Mouse (Mus musculus) embryonic fibroblast, embryonic 13.5 days (primary cell): ENCODE measurements around the gene Gtsf2. TPM values are rescaled to one million over a fixed set of nuclear protein-coding genes. Genes with fewer than 3 reads are reported as not detected.
A peak's percentile ranks its signal among the peaks of the same experiment; 100 is the strongest.

Experiments used
- H3K27ac ChIP-seq: 2 replicates; pipeline ENCODE4 v1.5.1; 2012; ENCODE audit warnings: low read length, control low read depth, inconsistent platforms; ENCODE audit not compliant: insufficient read depth
- H3K4me1 ChIP-seq: 2 replicates; pipeline ENCODE4 v1.6.1; 2011; ENCODE audit warnings: low read length; ENCODE audit not compliant: control insufficient read depth, insufficient read depth
- H3K4me3 ChIP-seq: 2 replicates; pipeline ENCODE4 v1.5.1; 2011; ENCODE audit warnings: mild to moderate bottlenecking, control low read depth, low read length; ENCODE audit not compliant: insufficient read depth
- CTCF ChIP-seq: IDR thresholded peaks from 2 replicates; pipeline ENCODE4 v1.5.1; 2011; ENCODE audit warnings: mild to moderate bottlenecking, control low read depth, low read length, moderate library complexity, borderline replicate concordance; ENCODE audit not compliant: insufficient read depth
- POLR2A ChIP-seq: IDR thresholded peaks from 2 replicates; pipeline ENCODE4 v1.6.1; 2011; ENCODE audit warnings: low read depth, mild to moderate bottlenecking, control low read depth, low read length, moderate library complexity
- polyA plus RNA-seq: library from polyadenylated mRNA; stranded (reverse); fragments of >200 nt; gene quantifications from 2 replicates; pipeline ENCODE4 v1.2.4, GENCODE M21; 2011; ENCODE audit warnings: low read depth; ENCODE audit not compliant: missing spikeins, insufficient read length

Gtsf2 gene
- polyA plus RNA-seq, 1 experiment = not detected

- TF ChIP-seq CTCF = no peak
- no peak for TF ChIP-seq POLR2A
- Histone ChIP-seq H3K27ac (peak overlapping the region; percentile 88), H3K4me3 (no peak overlapping the region), H3K4me1 (peaks cover 8% of the 10 kb centered on the region)
These were observed 54.7 kb downstream of the Gtsf2 start for GRCm38 (mm10) chr15:103393577-103393976.

Other genes with a start within 250 kb of the Gtsf2 start
- 132 and 172 TPM in 2 replicates for gene Cbx5, start 208.7 kb downstream of the Gtsf2 start, polyA plus RNA-seq
- 509 and 719 TPM in 2 replicates for gene Hnrnpa1, start 208.0 kb downstream of the Gtsf2 start, polyA plus RNA-seq
- not detected in 2 replicates for gene Nfe2, start 190.1 kb downstream of the Gtsf2 start, polyA plus RNA-seq
- 141 and 143 TPM in 2 replicates for gene Copz1, start 175.8 kb downstream of the Gtsf2 start, polyA plus RNA-seq
- gene Gpr84, start 137.9 kb downstream of the Gtsf2 start, polyA plus RNA-seq = 0.40 TPM in 1 of 2 replicates, not detected in the other
- gene Zfp385a, start 108.4 kb downstream of the Gtsf2 start, polyA plus RNA-seq = 25.0 and 27.6 TPM in 2 replicates
- gene Itga5, start 81.7 kb downstream of the Gtsf2 start, polyA plus RNA-seq = 161 and 346 TPM in 2 replicates
- not detected in 2 replicates for gene Gtsf1, start 18.0 kb downstream of the Gtsf2 start, polyA plus RNA-seq
- gene Nckap1l, start 5.3 kb upstream of the Gtsf2 start, polyA plus RNA-seq = 0.33 and 2.1 TPM in 2 replicates
- 3.4 and 5.4 TPM in 2 replicates for gene Pde1b, start 54.6 kb upstream of the Gtsf2 start, polyA plus RNA-seq
- gene Ppp1r1a, start 89.5 kb upstream of the Gtsf2 start, polyA plus RNA-seq = 2.0 and 2.1 TPM in 2 replicates
- not detected in 2 replicates for gene Glycam1, start 116.6 kb upstream of the Gtsf2 start, polyA plus RNA-seq